Mouse (Mus musculus) lung, postnatal 4 days (tissue): Measurements from ENCODE around the gene Lifr.
A peak's percentile ranks its signal among the peaks of the same experiment; 100 is the strongest.

Experiments
- DNase-seq, 2 experiments: peaks; one replicate each; pipeline ENCODE4 v3.0.0; 2021

The Lifr gene

DNA sequence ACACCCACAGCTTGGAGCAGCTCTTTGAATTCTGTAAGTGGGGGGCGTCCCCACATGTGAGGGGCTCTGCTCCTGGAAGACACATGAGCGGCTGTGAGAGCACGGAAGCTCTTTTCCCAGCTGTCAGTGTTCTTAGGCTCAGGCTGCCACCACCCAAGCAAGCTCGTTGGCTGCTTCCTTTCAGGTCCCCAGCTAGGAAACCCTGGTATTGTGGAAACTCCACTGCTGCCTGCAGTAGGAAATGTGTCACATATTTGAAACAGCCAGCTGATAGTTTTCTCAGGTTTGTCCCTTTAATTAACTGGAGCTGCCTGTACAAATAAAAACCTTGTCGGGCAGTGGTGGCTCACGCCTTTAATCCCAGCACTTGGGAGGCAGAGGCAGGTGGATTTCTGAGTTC, 73.4 kb downstream of the Lifr start:
- DNase-seq: no peak

DNA sequence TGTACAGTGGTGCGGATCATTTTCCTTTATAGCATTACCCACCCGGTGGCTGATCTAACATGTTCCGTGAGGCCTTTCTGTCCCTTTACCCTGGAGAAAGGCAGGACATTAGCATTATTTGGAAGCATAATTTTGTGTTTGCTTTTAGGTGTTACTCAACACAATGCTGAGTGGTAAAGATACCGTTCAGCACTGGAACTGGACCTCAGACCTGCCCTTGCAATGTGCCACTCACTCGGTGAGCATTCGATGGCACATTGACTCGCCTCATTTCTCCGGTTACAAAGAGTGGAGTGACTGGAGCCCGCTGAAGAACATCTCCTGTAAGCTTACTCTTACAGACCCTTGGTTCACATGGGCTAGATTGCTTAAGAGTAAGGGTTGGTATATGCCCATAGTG, 76.3 kb downstream of the Lifr start:
- DNase-seq: no peak

DNA sequence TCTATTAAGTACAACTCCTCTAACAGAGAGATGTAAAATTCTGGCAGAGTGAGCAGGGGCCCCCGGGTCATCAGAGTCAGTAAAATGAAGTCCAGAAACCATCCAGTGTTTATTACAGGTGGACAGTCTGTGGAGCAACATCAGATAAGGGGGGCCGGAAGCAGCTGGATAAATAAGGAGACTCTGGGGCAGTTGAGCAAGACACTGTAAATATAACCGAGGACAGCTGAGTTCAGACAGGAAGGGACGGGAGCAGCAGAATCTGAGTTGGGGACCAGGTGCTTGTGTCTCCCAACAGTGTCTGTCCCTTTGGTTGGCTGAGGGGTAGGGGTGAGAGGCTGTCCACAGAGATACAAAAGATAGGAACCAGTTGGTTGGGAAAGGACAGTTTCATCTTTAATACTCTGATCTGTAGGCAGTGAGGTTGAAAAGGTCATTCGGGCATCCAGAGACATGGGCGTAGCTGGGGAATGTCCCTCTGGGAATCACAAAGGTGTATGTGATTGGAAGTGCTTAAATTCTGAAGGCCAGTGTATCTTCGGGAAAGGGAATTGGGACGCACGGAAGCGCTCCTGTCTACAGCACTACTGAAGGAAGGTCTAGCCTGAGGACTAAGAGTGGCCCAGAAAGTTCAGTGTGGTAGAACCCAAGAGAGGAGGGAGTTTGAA, 77.0 kb downstream of the Lifr start:
- no peak for DNase-seq

DNA sequence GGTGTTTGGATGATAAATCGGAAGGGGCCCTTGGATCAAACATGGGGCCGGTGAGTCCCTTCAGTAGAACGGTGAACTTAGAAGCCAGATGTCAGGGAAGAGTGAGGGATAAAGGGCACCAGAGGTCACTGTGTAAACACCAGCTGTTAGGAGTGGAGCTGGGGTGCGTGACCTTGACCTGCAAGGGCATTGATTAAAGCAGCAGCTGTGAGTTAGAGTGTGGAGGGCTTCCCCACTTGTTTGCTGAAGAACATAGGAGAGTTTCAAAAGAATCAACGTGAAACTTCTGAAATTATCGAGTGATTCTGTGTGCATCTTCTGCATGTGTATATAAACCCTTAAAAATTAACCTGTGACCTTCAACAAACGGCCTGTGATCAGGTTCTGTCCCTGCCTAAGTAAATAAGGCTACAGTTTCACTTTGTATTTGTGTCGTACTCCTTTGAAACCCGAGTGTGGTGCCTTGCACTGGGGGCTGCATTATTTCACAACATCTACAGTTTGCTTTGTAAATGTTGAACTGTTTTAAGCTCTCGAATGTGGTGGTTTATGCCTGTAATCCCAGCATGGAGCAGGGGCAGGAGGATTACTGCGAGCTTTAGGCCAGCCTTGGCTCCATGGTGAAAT, 77.6 kb downstream of the Lifr start:
- DNase-seq: no peak

DNA sequence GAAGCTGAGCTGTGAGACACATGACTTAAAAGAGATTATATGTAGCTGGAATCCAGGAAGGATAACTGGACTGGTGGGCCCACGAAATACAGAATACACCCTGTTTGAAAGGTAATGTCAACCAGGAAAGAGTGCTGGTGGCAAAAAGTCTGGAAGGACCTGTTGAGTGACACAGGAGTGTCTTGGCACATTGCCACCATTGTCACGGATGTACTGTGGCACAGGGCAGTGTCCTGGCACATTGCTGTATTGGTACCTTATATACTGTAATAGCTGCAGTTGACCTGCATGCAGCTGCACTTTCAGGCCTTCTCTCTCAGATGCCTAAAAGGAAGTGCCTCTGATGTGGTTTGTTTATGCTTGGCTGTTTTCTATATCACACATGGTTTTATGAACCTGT, 82.5 kb downstream of the Lifr start:
- DNase-seq: peak in 1 of 2 experiments; percentile 31

DNA sequence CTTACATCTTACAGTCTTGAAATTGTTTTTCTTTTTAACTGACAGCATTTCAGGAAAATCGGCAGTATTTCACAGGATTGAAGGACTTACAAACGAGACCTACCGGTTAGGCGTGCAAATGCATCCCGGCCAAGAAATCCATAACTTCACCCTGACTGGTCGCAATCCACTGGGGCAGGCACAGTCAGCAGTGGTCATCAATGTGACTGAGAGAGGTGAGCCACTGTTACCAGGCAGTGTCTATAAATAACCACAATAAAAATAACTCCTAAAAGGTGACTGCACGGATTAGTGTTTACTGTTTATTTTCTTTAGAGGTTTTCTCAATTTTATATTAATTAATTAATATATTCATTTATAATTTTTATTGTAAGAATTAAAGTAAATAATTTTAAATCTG, 82.9 kb downstream of the Lifr start:
- no peak for DNase-seq

DNA sequence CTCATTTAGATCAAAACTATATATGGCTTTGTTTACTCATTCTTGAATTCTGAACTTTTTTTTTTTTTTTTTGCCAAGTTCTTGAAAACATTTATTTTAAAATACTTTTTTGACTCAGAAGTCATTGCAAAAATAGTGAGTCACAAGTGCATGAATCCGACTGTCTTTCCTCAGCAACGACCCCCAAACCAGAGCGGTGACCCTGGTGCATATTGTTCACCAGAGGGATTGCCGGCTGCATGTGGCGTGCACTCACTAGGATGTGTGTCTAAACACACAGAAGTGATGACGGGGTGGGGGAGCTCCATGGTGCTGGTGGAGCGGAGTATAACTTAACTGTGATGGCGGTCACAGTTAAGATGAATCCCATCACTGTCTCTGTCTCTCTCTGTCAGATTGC, 83.4 kb downstream of the Lifr start:
- no peak for DNase-seq

DNA sequence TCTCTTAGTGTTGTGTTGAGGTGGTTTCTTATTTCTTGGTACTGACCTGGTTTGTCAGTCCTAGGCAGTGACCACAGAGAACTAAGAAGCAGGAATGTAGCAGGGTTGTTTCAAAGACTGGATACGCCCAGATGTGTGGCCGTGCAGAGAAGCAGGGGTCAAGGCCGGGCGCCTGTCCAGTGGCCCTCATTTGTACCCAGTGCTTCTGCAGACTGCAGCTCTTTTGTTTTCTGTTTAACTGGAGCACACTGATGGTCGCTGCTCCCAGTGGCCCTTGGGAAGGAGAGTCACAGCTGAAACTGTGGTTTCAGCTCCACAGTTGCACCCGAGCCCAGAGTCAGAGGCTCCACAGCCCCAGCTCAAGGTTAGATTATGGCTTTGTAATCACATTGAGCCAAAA, 90.2 kb downstream of the Lifr start:
- DNase-seq: no peak

DNA sequence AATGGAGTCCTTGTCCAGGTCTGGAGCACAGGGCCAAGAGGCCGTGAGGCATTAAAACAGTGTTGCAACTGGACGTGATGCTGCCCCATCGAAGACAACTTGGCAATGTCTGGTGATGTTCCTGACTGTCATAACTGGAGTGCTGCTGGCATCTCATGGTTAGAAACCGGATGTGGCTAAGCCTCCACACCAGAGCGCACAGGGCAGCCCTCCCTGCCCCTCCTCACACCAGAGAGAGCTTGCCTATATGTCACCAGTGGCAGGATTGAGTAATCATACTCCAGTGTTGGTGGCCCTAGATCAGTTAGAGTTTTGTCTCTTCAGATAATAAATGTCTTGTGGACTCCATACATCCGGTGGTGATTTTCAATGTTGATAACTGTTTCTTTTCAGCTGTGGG, 97.3 kb downstream of the Lifr start:
- peak in 1 of 2 experiments; percentile 36 for DNase-seq

DNA sequence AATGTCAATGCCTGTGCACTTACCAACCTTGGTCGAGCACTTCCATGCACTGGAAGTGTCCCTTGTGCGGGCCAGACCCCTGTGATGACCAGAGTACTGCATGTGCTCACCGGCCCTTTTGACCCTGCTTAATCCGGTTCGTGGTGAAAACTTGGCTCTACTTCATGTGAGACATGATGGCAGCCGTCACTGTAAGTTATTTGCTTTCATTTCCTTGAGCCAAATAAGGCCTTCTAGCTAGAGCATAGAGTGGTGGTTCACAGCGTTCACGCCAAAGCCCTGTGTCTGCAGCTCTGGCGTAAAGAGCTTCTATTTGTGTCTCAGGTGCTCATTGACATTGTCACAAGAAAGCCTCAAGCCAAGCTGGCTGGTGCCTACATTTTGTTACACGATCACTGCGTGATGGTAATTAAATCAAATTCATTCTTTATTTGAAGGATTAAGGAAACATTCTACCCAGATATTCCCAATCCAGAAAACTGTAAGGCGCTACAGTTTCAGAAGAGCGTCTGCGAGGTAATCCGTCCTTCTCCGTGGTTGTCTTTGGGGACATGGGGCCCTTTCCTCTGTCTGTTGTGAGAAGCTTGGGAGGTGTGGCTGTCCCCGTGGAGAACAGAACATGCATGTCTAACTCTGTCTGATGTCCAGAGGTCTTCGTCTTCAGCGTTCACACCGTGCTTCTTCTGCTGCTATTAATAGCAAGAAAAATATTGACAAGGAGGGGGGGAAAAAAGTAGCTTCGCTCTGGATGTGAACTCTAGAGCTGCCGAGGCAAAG, 99.5 kb downstream of the Lifr start:
- DNase-seq: peak; percentile 45 to 64

DNA sequence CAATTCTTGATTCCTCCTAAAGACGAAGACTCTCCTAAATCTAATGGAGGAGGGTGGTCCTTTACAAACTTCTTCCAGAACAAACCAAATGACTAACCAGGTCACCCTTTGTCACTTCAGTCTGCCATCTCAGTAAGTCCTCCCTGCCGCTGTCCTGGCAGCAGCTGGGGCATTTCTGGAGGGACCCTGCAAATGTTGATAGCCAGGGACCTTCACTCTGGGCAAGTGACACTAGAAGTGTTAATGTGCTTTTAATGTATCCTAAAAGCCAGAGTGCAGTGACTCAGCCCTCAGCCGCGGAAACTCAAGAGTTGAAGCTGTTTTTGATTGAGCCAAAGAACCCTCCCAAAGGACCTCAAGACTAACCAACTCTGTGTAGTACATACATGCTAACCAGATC, 100.7 kb downstream of the Lifr start:
- DNase-seq: peak in 1 of 2 experiments; percentile 57

DNA sequence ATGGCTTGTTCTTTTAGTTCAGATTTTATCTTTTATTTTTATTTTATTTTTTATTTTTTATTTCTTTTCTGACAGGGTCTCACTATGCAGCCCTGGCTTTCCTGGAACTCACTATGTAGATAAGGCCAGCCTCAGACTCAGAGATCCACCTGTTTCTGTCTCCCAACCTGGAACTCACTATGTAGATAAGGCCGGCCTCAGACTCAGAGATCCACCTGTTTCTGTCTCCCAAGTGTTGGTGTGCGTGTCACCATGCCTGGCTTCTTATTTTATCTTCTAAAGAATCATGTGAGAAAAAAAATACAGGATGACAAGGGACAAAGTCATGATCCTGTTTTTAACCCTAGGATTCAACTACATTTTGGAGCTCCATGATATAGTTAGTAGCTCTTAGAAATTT, 102.2 kb downstream of the Lifr start:
- no peak for DNase-seq

DNA sequence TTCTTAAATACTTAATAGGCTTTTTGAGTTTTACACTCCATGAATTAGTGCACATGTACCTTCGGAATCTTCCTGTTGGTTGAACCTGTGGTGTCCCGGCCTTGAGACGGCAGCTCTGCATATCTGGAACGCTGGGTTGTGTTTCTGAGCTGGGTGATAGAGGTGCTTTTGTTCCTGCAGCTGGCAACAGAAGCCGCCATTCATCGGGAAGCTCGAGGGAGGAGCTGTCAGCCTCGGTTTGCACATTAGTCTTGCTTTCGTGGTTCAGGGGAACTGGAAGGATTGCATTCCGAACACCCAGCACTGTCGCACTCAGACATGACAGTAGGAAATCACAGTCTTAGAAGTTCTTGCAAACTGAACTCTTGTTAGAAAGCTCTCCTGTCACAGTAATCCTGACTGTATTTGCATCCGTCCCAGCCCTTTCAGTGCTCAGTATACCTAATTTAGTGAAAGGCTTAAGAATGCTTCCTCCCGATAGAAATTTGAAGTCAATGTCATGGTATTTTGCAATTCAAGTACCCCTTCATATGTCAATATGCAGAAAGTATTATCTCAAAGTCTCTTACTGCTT, 103.8 kb downstream of the Lifr start:
- no peak for DNase-seq

DNA sequence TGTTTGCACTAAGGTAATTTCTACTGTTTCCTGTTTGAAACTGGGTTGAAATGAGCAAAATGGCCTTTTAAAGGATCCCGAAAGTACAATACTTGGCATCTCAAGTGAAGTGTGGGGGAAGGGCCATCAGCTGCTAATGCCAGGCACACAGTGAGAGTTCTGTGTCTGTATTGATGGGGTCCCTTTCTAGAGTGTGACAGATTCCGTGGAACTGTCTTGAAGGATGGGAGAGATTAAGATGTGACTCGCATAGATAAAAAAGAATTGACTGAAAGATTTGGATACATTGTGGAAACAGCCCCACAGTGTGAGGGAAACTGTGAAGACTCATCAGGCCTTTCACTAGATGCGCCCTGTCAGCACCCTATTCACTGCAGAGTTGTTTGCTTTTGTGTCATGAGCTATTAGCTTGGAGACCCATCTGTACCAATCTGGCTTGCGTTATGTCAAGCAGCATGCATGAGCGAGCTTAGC, 104.4 kb downstream of the Lifr start:
- no peak for DNase-seq

DNA sequence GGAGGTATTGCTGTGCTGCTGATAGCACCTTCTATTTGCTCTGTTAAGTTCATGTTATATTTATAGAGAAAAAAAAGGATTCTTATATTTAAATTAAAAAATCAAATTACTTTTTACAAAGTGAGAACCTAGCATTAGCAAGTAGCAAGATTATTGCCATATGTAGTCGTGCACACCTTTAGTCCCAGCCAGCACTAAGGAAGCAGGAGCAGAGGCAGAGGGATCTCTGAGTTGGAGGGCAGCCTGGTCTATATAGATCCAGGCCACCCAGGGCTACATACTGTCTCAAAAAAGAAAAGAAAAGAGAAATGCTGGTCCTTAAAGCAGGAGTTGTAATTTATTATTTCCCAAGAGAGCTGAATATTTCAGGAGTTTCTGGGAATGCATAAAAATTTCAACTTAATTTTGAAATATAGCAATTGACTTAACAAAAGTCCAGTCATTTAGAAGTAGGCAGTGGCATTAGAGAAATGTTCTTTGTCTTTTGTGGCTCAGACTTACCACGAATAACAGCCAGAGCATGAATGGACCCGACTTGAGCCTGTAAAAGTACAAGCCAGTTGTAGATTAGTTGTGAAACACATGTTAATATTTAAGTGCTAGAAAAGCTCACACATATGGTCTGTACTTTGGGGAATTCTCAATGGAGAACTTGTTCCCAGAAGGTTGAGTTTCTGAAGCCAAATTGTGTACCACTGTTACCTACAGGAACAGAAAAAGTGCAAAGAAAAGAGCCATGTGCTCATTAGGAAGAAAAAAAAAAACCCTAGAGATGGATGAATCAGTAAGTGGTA, 107.4 kb downstream of the Lifr start:
- no peak for DNase-seq

DNA sequence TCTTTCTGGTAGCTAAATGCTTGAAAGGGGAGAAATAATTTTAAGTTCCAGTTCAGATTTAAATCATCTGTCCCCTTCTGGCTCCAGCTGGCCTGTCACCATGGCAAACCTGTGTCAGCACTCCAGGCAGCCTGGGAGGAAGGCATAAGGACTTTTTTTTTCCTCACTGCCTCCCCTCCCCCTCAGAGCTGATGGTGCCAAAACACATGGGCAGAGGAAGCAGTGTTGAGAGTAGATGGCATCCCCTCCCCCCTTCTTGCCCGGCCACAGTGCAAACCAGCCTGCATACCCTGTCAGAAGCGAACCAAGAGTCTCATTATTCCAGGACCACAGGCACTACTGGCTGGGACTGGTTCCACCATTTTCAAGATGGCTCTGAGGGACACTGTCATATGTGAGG, 108.4 kb downstream of the Lifr start:
- DNase-seq: no peak

DNA sequence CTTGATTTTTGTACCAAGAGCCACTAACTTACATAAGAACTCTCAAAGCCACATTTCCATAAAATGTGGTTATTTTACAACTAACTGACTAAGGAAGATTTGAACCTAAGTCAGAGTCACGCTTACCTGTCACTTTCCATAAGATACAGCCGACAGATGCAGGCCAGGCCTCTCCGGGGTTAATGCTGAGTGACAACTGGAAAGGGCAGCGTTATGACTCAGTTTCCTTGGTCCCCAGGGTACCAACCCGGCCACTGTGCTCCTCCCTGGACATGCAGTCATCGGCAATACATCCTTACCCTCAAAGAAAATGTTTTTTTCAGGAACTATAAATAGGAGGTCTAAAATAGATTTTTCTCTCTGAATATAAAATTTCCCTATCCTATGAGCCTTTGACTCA, 109.9 kb downstream of the Lifr start:
- DNase-seq: no peak

DNA sequence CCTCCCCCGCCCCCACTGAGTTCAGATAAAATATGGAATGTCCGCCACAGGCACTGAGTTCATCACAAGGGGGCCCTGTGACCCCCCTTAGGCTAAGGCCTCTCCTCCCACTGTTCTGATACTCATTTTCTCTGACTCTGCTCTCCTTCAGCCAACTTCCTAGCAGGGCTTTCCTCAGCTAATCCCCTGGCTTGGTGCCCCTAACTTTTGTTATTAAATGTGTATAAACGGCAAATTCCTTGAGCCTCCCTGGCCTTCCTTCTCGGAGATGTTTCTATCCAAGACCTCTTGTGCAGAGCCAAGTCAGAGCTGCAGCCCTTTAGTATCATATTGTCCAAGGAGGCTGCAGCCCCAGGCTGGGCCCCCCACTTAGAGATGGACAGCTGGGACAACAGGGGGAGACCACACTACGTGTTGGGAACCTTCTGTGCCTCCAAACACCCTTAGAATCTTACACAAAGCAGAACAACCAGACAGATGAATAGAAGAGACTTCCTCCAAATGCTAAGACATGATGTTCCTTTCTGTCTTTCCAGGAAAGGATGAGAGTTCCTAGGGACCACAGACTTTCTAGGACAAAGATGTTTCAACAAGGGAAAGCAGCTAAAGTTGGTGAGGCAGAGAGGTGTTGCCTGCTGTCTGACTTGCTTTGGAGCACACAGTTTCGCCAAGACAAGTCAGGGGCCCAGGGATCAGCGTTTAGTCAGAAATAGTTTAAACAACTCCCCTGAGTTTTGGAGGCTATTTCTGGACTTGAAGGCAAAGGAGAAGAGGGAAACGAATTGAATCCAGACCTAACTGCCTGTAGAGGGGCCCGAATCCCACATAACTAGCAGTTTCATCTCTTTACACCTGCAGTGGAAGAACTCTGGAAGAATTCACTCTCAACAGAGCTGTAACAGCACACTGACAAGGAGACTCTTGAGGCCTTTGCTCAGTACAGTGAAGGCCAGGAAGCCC, 111.3 kb downstream of the Lifr start:
- peak in 1 of 2 experiments; percentile 55 for DNase-seq

DNA sequence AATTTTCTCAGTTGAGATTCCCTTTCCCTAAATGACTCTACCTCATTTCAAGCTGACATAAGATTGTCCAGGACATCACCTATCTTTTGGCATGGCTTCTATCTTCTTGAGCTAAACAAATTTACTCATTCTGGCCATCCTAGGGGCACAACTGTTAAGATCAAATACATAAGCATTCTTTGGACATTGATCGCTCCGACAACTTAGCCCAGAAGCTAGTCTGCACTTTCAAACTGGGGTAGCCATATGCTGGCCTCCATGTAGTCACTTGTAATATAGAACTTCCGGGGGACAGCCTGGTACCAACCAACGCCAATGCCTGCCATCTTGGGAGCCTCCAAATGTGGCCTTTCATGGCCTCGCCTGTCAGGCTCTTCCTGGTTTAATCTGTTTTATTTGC, 112.6 kb downstream of the Lifr start:
- DNase-seq: no peak

DNA sequence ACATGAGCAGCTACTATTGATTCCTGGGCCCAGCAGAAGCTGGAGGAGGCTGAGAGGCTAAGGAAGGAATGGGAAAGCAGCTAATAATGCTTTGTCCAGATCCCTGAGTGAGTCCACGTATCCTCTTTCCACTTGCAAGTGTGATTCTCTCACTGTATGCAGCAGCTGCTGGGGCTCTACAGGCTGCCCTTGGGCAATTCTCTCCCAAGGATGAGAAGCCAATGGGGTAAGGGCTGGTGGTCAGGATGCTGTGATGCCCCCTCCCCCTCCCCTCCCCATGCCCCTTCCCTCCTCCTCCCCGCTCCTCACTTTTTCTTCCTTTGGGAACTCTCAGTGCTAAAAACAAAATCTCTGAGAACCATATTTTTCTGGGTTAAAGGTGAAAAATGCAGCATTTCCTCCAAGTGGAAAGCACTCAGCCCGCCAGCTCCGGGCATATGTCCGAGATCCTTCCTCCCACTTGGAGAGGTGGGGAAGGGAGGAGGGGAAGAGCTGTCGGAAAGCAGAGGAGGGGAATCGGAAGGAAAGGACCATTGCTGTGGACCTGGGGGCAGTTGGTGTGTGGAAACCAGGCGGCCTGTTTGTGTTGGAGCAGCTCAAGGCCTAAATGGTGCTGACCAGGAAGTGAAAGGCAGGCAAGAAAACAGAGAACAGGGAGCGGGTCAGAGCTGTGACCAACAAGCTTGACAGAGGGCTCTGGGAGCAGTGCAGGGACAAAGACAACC, 113.4 kb downstream of the Lifr start:
- peak; percentile 76 to 87 for DNase-seq

DNA sequence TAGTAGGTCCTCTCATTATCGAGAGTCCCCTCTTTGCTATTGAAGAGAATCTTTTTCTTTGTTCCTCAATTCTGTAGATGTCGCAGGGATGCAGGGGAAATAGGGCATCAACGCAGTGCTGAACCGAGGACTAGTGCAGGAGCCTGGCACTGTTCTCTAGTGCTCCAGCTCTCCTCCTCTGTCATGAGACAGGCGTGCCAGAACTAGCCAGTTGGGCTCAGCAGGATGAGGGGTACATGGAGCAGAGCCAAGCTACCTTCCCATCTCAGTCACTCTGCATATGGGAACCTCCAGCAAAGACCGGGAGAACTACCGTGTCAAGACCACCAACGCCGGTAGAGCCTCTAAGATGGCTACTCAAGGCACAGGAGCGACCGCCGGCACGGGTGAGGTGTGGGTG, 114.5 kb downstream of the Lifr start:
- no peak for DNase-seq
